Mouse (Mus musculus): Measurements from ENCODE around the gene Top1. TPM values are rescaled to one million over a fixed set of nuclear protein-coding genes. Genes with fewer than 3 reads are reported as not detected.

The Top1 gene
- polyA plus RNA-seq, 1 experiment, result 53.1 TPM

GRCm38 (mm10) chr2:160744040-160744822 is 98.5 kb downstream of the Top1 start:
- Histone ChIP-seq H3K4me3 (replicated peaks; ENCODE audit: control insufficient read depth, low read depth, low read length) (no peak overlapping the region), H3K4me1 (ENCODE audit: control insufficient read depth, insufficient read depth, low read length) (peaks cover 5% of the 10 kb centered on the region; the same call in 1 of the 2 replicates), H3K27ac (ENCODE audit: control insufficient read depth, insufficient read depth, low read depth, low read length, poor library complexity) (no peak overlapping the region)
- 59% methylated on average over 7 of the region's 7 CpGs for WGBS
- TF ChIP-seq CTCF (IDR thresholded peaks at IDR 0.05; ENCODE audit: control insufficient read depth, insufficient read depth, low read length) (peak; percentile 33; the same call in 1 of the 2 replicates), POLR2A (IDR thresholded peaks at IDR 0.05; ENCODE audit: borderline replicate concordance, control insufficient read depth, low read depth, low read length) (no peak)

- H3K4me1 ChIP-seq (ENCODE audit: control insufficient read depth, insufficient read depth, low read length), result peaks cover 5% of the 10 kb centered on the region; the same call in 1 of the 2 replicates
- no peak overlapping the region for H3K27ac ChIP-seq (ENCODE audit: control insufficient read depth, insufficient read depth, low read depth, low read length, poor library complexity)
- 35% methylated on average over 5 of the region's 5 CpGs for WGBS
Measured at GRCm38 (mm10) chr2:160744823-160745210, 99.1 kb downstream of the Top1 start.

GRCm38 (mm10) chr2:160745497-160745896 is 99.8 kb downstream of the Top1 start:
- Histone ChIP-seq H3K27ac (ENCODE audit: control insufficient read depth, insufficient read depth, low read depth, low read length, poor library complexity) (no peak overlapping the region), H3K4me1 (ENCODE audit: control insufficient read depth, insufficient read depth, low read length) (peaks cover 5% of the 10 kb centered on the region; the same call in 1 of the 2 replicates), H3K4me3 (replicated peaks; ENCODE audit: control insufficient read depth, low read depth, low read length) (no peak overlapping the region)
- 39% methylated on average over 1 of the region's 1 CpGs for WGBS
- no peak for TF ChIP-seq CTCF (IDR thresholded peaks at IDR 0.05; ENCODE audit: control insufficient read depth, insufficient read depth, low read length)
- no peak for TF ChIP-seq POLR2A (IDR thresholded peaks at IDR 0.05; ENCODE audit: borderline replicate concordance, control insufficient read depth, low read depth, low read length)

More at GRCm38 (mm10) chr2:160744823-160745210, 99.1 kb downstream of the Top1 start:
- no peak overlapping the region for H3K4me3 ChIP-seq (replicated peaks; ENCODE audit: control insufficient read depth, low read depth, low read length)
- TF ChIP-seq POLR2A (IDR thresholded peaks at IDR 0.05; ENCODE audit: borderline replicate concordance, control insufficient read depth, low read depth, low read length) (no peak), CTCF (IDR thresholded peaks at IDR 0.05; ENCODE audit: control insufficient read depth, insufficient read depth, low read length) (no peak)

- Histone ChIP-seq H3K27ac (ENCODE audit: control insufficient read depth, insufficient read depth, low read depth, low read length, poor library complexity) (no peak overlapping the region), H3K4me3 (replicated peaks; ENCODE audit: control insufficient read depth, low read depth, low read length) (no peak overlapping the region), H3K4me1 (ENCODE audit: control insufficient read depth, insufficient read depth, low read length) (peaks cover 3% of the 10 kb centered on the region; the same call in 1 of the 2 replicates)
- no peak for TF ChIP-seq POLR2A (IDR thresholded peaks at IDR 0.05; ENCODE audit: borderline replicate concordance, control insufficient read depth, low read depth, low read length)
- TF ChIP-seq CTCF (IDR thresholded peaks at IDR 0.05; ENCODE audit: control insufficient read depth, insufficient read depth, low read length), result no peak
- WGBS, result 80% methylated on average over 5 of the region's 5 CpGs
Measured at GRCm38 (mm10) chr2:160746637-160747036, 100.9 kb downstream of the Top1 start.

DNA sequence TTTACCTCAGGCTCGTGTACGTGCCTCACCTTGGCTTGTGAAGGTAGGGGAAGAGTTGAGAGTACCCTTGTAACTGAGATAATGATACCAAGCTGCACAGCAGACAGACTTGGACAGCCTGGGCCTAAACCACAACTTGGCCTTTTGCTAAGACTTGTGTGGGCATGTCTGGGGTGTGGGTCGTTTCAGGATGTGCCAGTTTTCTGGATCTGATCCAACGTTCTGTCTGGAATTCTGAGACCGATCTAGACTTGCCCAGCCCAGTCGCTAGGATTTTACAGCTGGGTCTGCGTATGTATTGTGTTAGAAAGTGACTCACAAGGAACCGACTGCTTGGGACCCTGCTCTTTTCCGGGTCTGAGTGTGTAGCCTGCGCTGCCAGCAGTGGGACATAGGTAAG is 101.4 kb downstream of the Top1 start:
- Histone ChIP-seq H3K27ac (ENCODE audit: control insufficient read depth, insufficient read depth, low read depth, low read length, poor library complexity) (no peak overlapping the region), H3K4me3 (replicated peaks; ENCODE audit: control insufficient read depth, low read depth, low read length) (no peak overlapping the region), H3K4me1 (ENCODE audit: control insufficient read depth, insufficient read depth, low read length) (peaks cover 3% of the 10 kb centered on the region; the same call in 1 of the 2 replicates)
- TF ChIP-seq CTCF (IDR thresholded peaks at IDR 0.05; ENCODE audit: control insufficient read depth, insufficient read depth, low read length) (no peak), POLR2A (IDR thresholded peaks at IDR 0.05; ENCODE audit: borderline replicate concordance, control insufficient read depth, low read depth, low read length) (no peak)
- WGBS, result 68% methylated on average over 10 of the region's 10 CpGs

DNA sequence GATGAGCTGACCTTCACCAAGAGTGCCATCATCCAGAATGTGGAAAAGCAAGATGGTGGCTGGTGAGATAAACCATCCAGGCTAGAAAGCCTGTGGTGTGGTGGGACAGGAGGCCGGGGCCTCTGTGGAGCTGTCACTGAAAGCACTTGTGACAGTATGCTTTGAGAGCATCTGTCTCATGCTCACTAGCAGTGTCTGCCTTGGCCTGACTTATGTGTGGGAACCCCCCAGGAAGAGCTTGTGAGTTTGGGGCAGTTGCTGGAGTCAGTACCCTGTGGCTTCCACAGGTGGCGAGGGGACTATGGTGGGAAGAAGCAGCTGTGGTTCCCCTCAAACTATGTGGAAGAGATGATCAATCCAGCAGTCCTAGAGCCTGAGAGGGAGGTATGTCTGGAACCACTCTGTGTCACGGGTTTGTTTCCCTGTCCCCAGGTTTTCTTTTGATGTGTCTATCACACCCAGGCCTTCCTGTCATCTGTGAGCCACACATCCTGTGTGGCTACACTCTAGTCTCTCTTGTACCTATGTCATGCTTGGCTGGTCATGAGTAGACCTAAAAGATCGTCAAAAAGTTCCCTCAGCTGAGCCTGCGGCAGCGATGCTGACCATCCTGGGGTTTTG is 111.0 kb downstream of the Top1 start:
- WGBS, result 61% methylated on average over 6 of the region's 6 CpGs
- no peaks in the 10 kb centered on the region for H3K4me1 ChIP-seq (ENCODE audit: control insufficient read depth, insufficient read depth, low read length)
- no peak for TF ChIP-seq POLR2A (IDR thresholded peaks at IDR 0.05; ENCODE audit: borderline replicate concordance, control insufficient read depth, low read depth, low read length)
- TF ChIP-seq CTCF (IDR thresholded peaks at IDR 0.05; ENCODE audit: control insufficient read depth, insufficient read depth, low read length), result no peak
- no peak overlapping the region for H3K27ac ChIP-seq (ENCODE audit: control insufficient read depth, insufficient read depth, low read depth, low read length, poor library complexity)
- no peak overlapping the region for H3K4me3 ChIP-seq (replicated peaks; ENCODE audit: control insufficient read depth, low read depth, low read length)

GRCm38 (mm10) chr2:160760433-160761184 is 114.9 kb downstream of the Top1 start:
- 77% methylated on average over 9 of the region's 9 CpGs for WGBS
- peak; percentile 57; the same call in 1 of the 2 replicates for TF ChIP-seq CTCF (IDR thresholded peaks at IDR 0.05; ENCODE audit: control insufficient read depth, insufficient read depth, low read length)
- no peak for TF ChIP-seq POLR2A (IDR thresholded peaks at IDR 0.05; ENCODE audit: borderline replicate concordance, control insufficient read depth, low read depth, low read length)
- H3K4me1 ChIP-seq (ENCODE audit: control insufficient read depth, insufficient read depth, low read length), result no peaks in the 10 kb centered on the region

DNA sequence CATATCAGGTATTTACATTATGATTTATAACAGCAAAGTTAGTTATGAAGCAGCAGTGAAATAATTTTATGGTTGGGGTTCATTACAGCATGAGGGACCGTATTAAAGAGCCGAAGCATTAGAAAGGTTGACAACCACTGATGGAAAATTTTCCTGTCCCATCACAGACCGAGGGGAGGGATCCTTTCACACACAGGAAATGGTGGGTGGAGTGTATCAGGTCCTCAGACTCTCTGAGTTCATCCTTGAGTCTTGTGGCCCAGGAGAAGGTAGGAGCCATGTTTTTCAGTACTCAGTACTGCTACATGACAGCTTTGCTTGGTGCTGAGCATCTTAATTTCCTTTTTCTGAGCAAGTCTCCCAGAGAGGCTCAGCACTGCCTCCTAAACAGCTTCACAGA is 118.1 kb downstream of the Top1 start:
- WGBS, result 64% methylated on average over 3 of the region's 3 CpGs
- Histone ChIP-seq H3K4me1 (ENCODE audit: control insufficient read depth, insufficient read depth, low read length) (no peaks in the 10 kb centered on the region), H3K4me3 (replicated peaks; ENCODE audit: control insufficient read depth, low read depth, low read length) (no peak overlapping the region), H3K27ac (ENCODE audit: control insufficient read depth, insufficient read depth, low read depth, low read length, poor library complexity) (no peak overlapping the region)
- TF ChIP-seq POLR2A (IDR thresholded peaks at IDR 0.05; ENCODE audit: borderline replicate concordance, control insufficient read depth, low read depth, low read length), result no peak
- TF ChIP-seq CTCF (IDR thresholded peaks at IDR 0.05; ENCODE audit: control insufficient read depth, insufficient read depth, low read length), result no peak

More at GRCm38 (mm10) chr2:160760433-160761184, 114.9 kb downstream of the Top1 start:
- H3K4me3 ChIP-seq (replicated peaks; ENCODE audit: control insufficient read depth, low read depth, low read length), result no peak overlapping the region
- no peak overlapping the region for H3K27ac ChIP-seq (ENCODE audit: control insufficient read depth, insufficient read depth, low read depth, low read length, poor library complexity)

All from bone marrow, adult 2 months (tissue).